Mouse (Mus musculus) right cerebral cortex, adult 18-20 months (tissue): ENCODE measurements around the gene Tfap2c.

Source experiments
- DNase-seq: peaks from one replicate; pipeline ENCODE4 v3.0.0; 2022; ENCODE audit warnings: mixed read lengths

The Tfap2c gene

GRCm38 (mm10) chr2:172551872-172552271 lies 2.5 kb downstream of the Tfap2c start:
- DNase-seq: no peak

GRCm38 (mm10) chr2:172552666-172553065 lies 3.3 kb downstream of the Tfap2c start:
- DNase-seq: no peak

- DNase-seq: no peak
Measured at GRCm38 (mm10) chr2:172554211-172554610, 4.8 kb downstream of the Tfap2c start.

GRCm38 (mm10) chr2:172558674-172559468 lies 9.5 kb downstream of the Tfap2c start:
- no peak for DNase-seq

GRCm38 (mm10) chr2:172561016-172561415 lies 11.6 kb downstream of the Tfap2c start:
- DNase-seq: no peak

- no peak for DNase-seq
Measured at GRCm38 (mm10) chr2:172567835-172568234, 18.4 kb downstream of the Tfap2c start.

GRCm38 (mm10) chr2:172568466-172568865 lies 19.1 kb downstream of the Tfap2c start:
- no peak for DNase-seq

- no peak for DNase-seq
Measured at GRCm38 (mm10) chr2:172577196-172577766, 27.9 kb downstream of the Tfap2c start.

- DNase-seq: no peak
Measured at GRCm38 (mm10) chr2:172579221-172579620, 29.8 kb downstream of the Tfap2c start.

- peak; percentile 3 for DNase-seq
Measured at GRCm38 (mm10) chr2:172580536-172581265, 31.3 kb downstream of the Tfap2c start.

GRCm38 (mm10) chr2:172583312-172583711 lies 33.9 kb downstream of the Tfap2c start:
- DNase-seq: no peak

- no peak for DNase-seq
Measured at GRCm38 (mm10) chr2:172585329-172585728, 35.9 kb downstream of the Tfap2c start.

GRCm38 (mm10) chr2:172589048-172589447 lies 39.7 kb downstream of the Tfap2c start:
- DNase-seq: no peak

- no peak for DNase-seq
Measured at GRCm38 (mm10) chr2:172590839-172591238, 41.4 kb downstream of the Tfap2c start.

- no peak for DNase-seq
Measured at GRCm38 (mm10) chr2:172594326-172594725, 44.9 kb downstream of the Tfap2c start.

GRCm38 (mm10) chr2:172597056-172597455 lies 47.7 kb downstream of the Tfap2c start:
- no peak for DNase-seq

- DNase-seq: no peak
Measured at GRCm38 (mm10) chr2:172597881-172598280, 48.5 kb downstream of the Tfap2c start.

- DNase-seq: no peak
Measured at GRCm38 (mm10) chr2:172604625-172605024, 55.2 kb downstream of the Tfap2c start.

- no peak for DNase-seq
Measured at GRCm38 (mm10) chr2:172605642-172606041, 56.2 kb downstream of the Tfap2c start.

GRCm38 (mm10) chr2:172607710-172608109 lies 58.3 kb downstream of the Tfap2c start:
- DNase-seq: no peak
